Mouse (Mus musculus) liver, postnatal 0 days (tissue): ENCODE data around the gene Abca4.

ENCODE experiments used
- CTCF ChIP-seq: sonication (generic); IDR thresholded peaks from 2 replicates; pipeline ENCODE4 v1.5.1; 2016; ENCODE audit warnings: antibody characterized with exemption, low read depth
- EP300 ChIP-seq: IDR thresholded peaks from 2 replicates; pipeline ENCODE4 v1.6.1; 2016; ENCODE audit warnings: antibody characterized with exemption, low read depth, mild to moderate bottlenecking

- TF ChIP-seq CTCF (no peak), EP300 (no peak)
Measured at GRCm38 (mm10) chr3:122034240-122034639, 10.0 kb upstream of the Abca4 start.
